Mouse (Mus musculus): ENCODE measurements around the gene Agtpbp1.

GRCm38 (mm10) chr13:59552286-59552685 lies 32.7 kb downstream of the Agtpbp1 start:
- no peak for TF ChIP-seq GATA1 (IDR thresholded peaks at IDR 0.05; ENCODE audit: borderline replicate concordance, low read length)
- no peak for TF ChIP-seq FLI1 (IDR thresholded peaks at IDR 0.05; ENCODE audit: low read length)
